Mouse (Mus musculus) erythroblast, embryonic 14.5 days (primary cell): ENCODE results near the gene Rps6ka3.

Experiments
- GATA1 ChIP-seq: IDR thresholded peaks from 2 replicates; pipeline ENCODE4 v1.6.1; 2012; ENCODE audit warnings: low read length, inconsistent platforms, mixed read lengths
- TAL1 ChIP-seq: IDR thresholded peaks from 3 replicates; pipeline ENCODE4 v1.6.1; 2012; ENCODE audit warnings: low read length, inconsistent platforms, mixed read lengths

- TF ChIP-seq GATA1 (no peak), TAL1 (no peak)
These were observed 76.7 kb downstream of the Rps6ka3 start for GRCm38 (mm10) chrX:159286765-159287164.
